9 mouse cellular contexts compared by ENCODE assay signal in genomic region chr4:116182745-116183144, GRCm38 (mm10). TPM values are rescaled to one million over a fixed set of nuclear protein-coding genes. Genes with fewer than 3 reads are reported as not detected.
DNase-seq lines count a peak whose midpoint lies in the region; ATAC-seq and TF ChIP-seq lines count a peak whose summit lies in the region.
"Had no signal": no experiment of that assay in that cellular context is flagged by ENCODE, and none has a peak within 500 bp of the region (broad histone marks: within the 10 kb centered on the region; RNA-seq: fewer than 3 reads in every experiment).

No protein-coding gene starts in this region.

- H3K27ac ChIP-seq in forebrain, embryonic 12.5 days, result no peak overlapping the region
- no peak overlapping the region for H3K27ac ChIP-seq in hindbrain, embryonic 11.5 days (ENCODE audit: low read depth, low read length)
- no peak overlapping the region for H3K27ac ChIP-seq in lung, embryonic 14.5 days (ENCODE audit: low read depth)
- H3K27ac ChIP-seq: liver, embryonic 14.5 days had no signal

- DNase-seq in adrenal gland, postnatal 36 days, result peak; percentile 28 to 39
- DNase-seq in hindbrain, embryonic 11.5 days (ENCODE audit: low spot score), result peak; percentile 31
- DNase-seq in lung, embryonic 14.5 days, result peak; percentile 55
- no peak for DNase-seq in urinary bladder, postnatal 4 days (ENCODE audit: low spot score in 2 of 2)
- no peak for DNase-seq in thymus, postnatal 10 days (ENCODE audit: low spot score in 2 of 2)

- peaks cover 39% of the 10 kb centered on the region for H3K4me1 ChIP-seq in E14TG2a.4 (replicated peaks; ENCODE audit: low read depth, low read length)
- H3K4me1 ChIP-seq in forebrain, embryonic 12.5 days, result peaks cover 6% of the 10 kb centered on the region
- peaks cover 4% of the 10 kb centered on the region; the same call in 1 of the 2 replicates for H3K4me1 ChIP-seq in hindbrain, embryonic 11.5 days (replicated peaks; ENCODE audit: control insufficient read depth, insufficient read depth, low read length)
- H3K4me1 ChIP-seq in lung, embryonic 14.5 days (ENCODE audit: insufficient read depth), result no peaks in the 10 kb centered on the region

- peak overlapping the region; percentile 60 for H3K4me3 ChIP-seq in E14TG2a.4 (replicated peaks; ENCODE audit: low read length)
- 0 out of 2 replicates have a peak overlapping the region, but pooled peaks have one; percentile 10 for H3K4me3 ChIP-seq in forebrain, embryonic 12.5 days (replicated peaks)
- H3K4me3 ChIP-seq in hindbrain, embryonic 11.5 days (ENCODE audit: low read depth, low read length), result no peak overlapping the region
- H3K4me3 ChIP-seq in lung, embryonic 14.5 days (ENCODE audit: low read depth, low read length), result no peak overlapping the region

- H3K4me2 ChIP-seq in forebrain, embryonic 12.5 days, result peak overlapping the region; percentile 41
- peak overlapping the region; percentile 12 for H3K4me2 ChIP-seq in hindbrain, embryonic 11.5 days (replicated peaks; ENCODE audit: low read depth, low read length)
- peak overlapping the region; percentile 40 for H3K4me2 ChIP-seq in lung, embryonic 14.5 days

- no peaks in the 10 kb centered on the region for H3K27me3 ChIP-seq in E14TG2a.4 (ENCODE audit: insufficient read depth, low read length)
- H3K27me3 ChIP-seq in forebrain, embryonic 12.5 days, result 0 out of 2 replicates have a peak, but pooled peaks cover 4% of the 10 kb centered on the region
- H3K27me3 ChIP-seq in hindbrain, embryonic 11.5 days (ENCODE audit: control insufficient read depth, insufficient read depth, low read length), result no peaks in the 10 kb centered on the region
- H3K27me3 ChIP-seq in lung, embryonic 14.5 days (ENCODE audit: insufficient read depth, low read length), result no peaks in the 10 kb centered on the region

- 0 out of 2 replicates have a peak, but pooled peaks cover 3% of the 10 kb centered on the region for H3K9me3 ChIP-seq in E14TG2a.4 (ENCODE audit: low read length)
- no peaks in the 10 kb centered on the region for H3K9me3 ChIP-seq in forebrain, embryonic 12.5 days
- no peaks in the 10 kb centered on the region for H3K9me3 ChIP-seq in hindbrain, embryonic 11.5 days (ENCODE audit: control insufficient read depth, low read length)
- H3K9me3 ChIP-seq in lung, embryonic 14.5 days (ENCODE audit: low read depth, low read length), result no peaks in the 10 kb centered on the region

- ATAC-seq in forebrain, embryonic 12.5 days (ENCODE audit: low FRiP score), result no peak
- ATAC-seq in hindbrain, embryonic 11.5 days (ENCODE audit: low FRiP score), result no peak
- ATAC-seq in lung, embryonic 14.5 days (ENCODE audit: insufficient read depth), result no peak
- ATAC-seq in megakaryocyte progenitor cell, adult 5-6 weeks (replicated peaks; ENCODE audit: poor library complexity), result no peak

- H3K9ac ChIP-seq in forebrain, embryonic 12.5 days, result no peak overlapping the region
- H3K9ac ChIP-seq in hindbrain, embryonic 11.5 days (ENCODE audit: low read depth, low read length), result no peak overlapping the region
- H3K9ac ChIP-seq in lung, embryonic 14.5 days, result no peak overlapping the region
- H3K9ac ChIP-seq: liver, embryonic 14.5 days had no signal

- WGBS in forebrain, embryonic 12.5 days, result 5% methylated on average over 12 of the region's 12 CpGs
- WGBS in hindbrain, embryonic 11.5 days, result 9% methylated on average over 12 of the region's 12 CpGs
- WGBS in lung, embryonic 14.5 days, result 5% methylated on average over 12 of the region's 12 CpGs

- no peak for TF ChIP-seq CTCF in E14TG2a.4 (conservative IDR thresholded peaks at IDR 0.05; ENCODE audit: low read length)
- no peak for TF ChIP-seq CTCF in lung, embryonic 14.5 days (IDR thresholded peaks at IDR 0.05; ENCODE audit: low read depth)

- no peaks in the 10 kb centered on the region for H3K36me3 ChIP-seq in E14TG2a.4 (ENCODE audit: insufficient read depth, low read length)
- no peaks in the 10 kb centered on the region for H3K36me3 ChIP-seq in forebrain, embryonic 12.5 days (replicated peaks)
- no peaks in the 10 kb centered on the region for H3K36me3 ChIP-seq in hindbrain, embryonic 11.5 days (ENCODE audit: control insufficient read depth, insufficient read depth, low read length)
- H3K36me3 ChIP-seq in lung, embryonic 14.5 days (ENCODE audit: insufficient read depth), result no peaks in the 10 kb centered on the region

RNA-seq across cellular contexts. Expression of gene Gm49337, which starts 9.6 kb away (rescaled TPM):
- total RNA-seq in adrenal gland, postnatal 36 days (2021), result not detected
- not detected in 2 replicates for polyA plus RNA-seq in forebrain, embryonic 12.5 days (2016; fragmentation: Nextera tagmentation; extraction: Ambion mirVana)
- not detected in 2 replicates for polyA plus RNA-seq in hindbrain, embryonic 11.5 days (2014; fragmentation: Nextera tagmentation; extraction: Ambion mirVana)
- polyA plus RNA-seq in lung, embryonic 14.5 days (2014; fragmentation: Nextera tagmentation; extraction: Ambion mirVana), result not detected in 2 replicates
- 0.12 TPM in 1 of 2 replicates, not detected in the other for total RNA-seq in megakaryocyte progenitor cell, adult 5-6 weeks (2015)
- not detected in 2 replicates for total RNA-seq in megakaryocyte progenitor cell, adult 5-6 weeks (2017)
- polyA plus RNA-seq: liver, embryonic 14.5 days had no signal

RNA-seq across cellular contexts. Expression of gene 1700042G07Rik, which starts 9.6 kb away (rescaled TPM):
- total RNA-seq in adrenal gland, postnatal 36 days (2021), result not detected
- not detected in 2 replicates for polyA plus RNA-seq in forebrain, embryonic 12.5 days (2016; fragmentation: Nextera tagmentation; extraction: Ambion mirVana)
- not detected in 2 replicates for polyA plus RNA-seq in hindbrain, embryonic 11.5 days (2014; fragmentation: Nextera tagmentation; extraction: Ambion mirVana)
- not detected in 2 replicates for polyA plus RNA-seq in lung, embryonic 14.5 days (2014; fragmentation: Nextera tagmentation; extraction: Ambion mirVana)
- total RNA-seq in megakaryocyte progenitor cell, adult 5-6 weeks (2015), result not detected in 2 replicates
- not detected in 2 replicates for total RNA-seq in megakaryocyte progenitor cell, adult 5-6 weeks (2017)
- polyA plus RNA-seq: liver, embryonic 14.5 days had no signal

RNA-seq across cellular contexts. Expression of gene Tspan1, which starts 15.3 kb away (rescaled TPM):
- total RNA-seq in adrenal gland, postnatal 36 days (2021), result not detected
- polyA plus RNA-seq in forebrain, embryonic 12.5 days (2016; fragmentation: Nextera tagmentation; extraction: Ambion mirVana), result 0.22 TPM in 1 of 2 replicates, not detected in the other
- 0.17 TPM in 1 of 2 replicates, not detected in the other for polyA plus RNA-seq in hindbrain, embryonic 11.5 days (2014; fragmentation: Nextera tagmentation; extraction: Ambion mirVana)
- polyA plus RNA-seq in lung, embryonic 14.5 days (2014; fragmentation: Nextera tagmentation; extraction: Ambion mirVana), result 7.0 and 7.5 TPM in 2 replicates
- total RNA-seq in megakaryocyte progenitor cell, adult 5-6 weeks (2015), result not detected in 2 replicates
- 0.07 TPM in 1 of 2 replicates, not detected in the other for total RNA-seq in megakaryocyte progenitor cell, adult 5-6 weeks (2017)
- polyA plus RNA-seq: liver, embryonic 14.5 days had no signal

RNA-seq across cellular contexts. Expression of gene Lurap1, which starts 31.6 kb away (rescaled TPM):
- total RNA-seq in adrenal gland, postnatal 36 days (2021), result 10 to 100 TPM in 1 of 2 experiments, 1 to 10 TPM in 1; 7.6 to 10.1 TPM
- 2.0 and 2.2 TPM in 2 replicates for polyA plus RNA-seq in forebrain, embryonic 12.5 days (2016; fragmentation: Nextera tagmentation; extraction: Ambion mirVana)
- polyA plus RNA-seq in hindbrain, embryonic 11.5 days (2014; fragmentation: Nextera tagmentation; extraction: Ambion mirVana), result 1.1 and 1.3 TPM in 2 replicates
- polyA plus RNA-seq in lung, embryonic 14.5 days (2014; fragmentation: Nextera tagmentation; extraction: Ambion mirVana), result 2.5 and 3.4 TPM in 2 replicates
- total RNA-seq in megakaryocyte progenitor cell, adult 5-6 weeks (2015), result not detected in 2 replicates
- total RNA-seq in megakaryocyte progenitor cell, adult 5-6 weeks (2017), result 0.10 TPM in 1 of 2 replicates, not detected in the other

RNA-seq across cellular contexts. Expression of gene Pik3r3, which starts 38.7 kb away (rescaled TPM):
- 10 to 100 TPM; 15.7 to 19.7 TPM for total RNA-seq in adrenal gland, postnatal 36 days (2021)
- 93.5 and 100 TPM in 2 replicates for polyA plus RNA-seq in forebrain, embryonic 12.5 days (2016; fragmentation: Nextera tagmentation; extraction: Ambion mirVana)
- polyA plus RNA-seq in hindbrain, embryonic 11.5 days (2014; fragmentation: Nextera tagmentation; extraction: Ambion mirVana), result 75.9 and 103 TPM in 2 replicates
- 26.4 and 28.7 TPM in 2 replicates for polyA plus RNA-seq in lung, embryonic 14.5 days (2014; fragmentation: Nextera tagmentation; extraction: Ambion mirVana)
- 0.07 TPM in 2 replicates for total RNA-seq in megakaryocyte progenitor cell, adult 5-6 weeks (2015)
- total RNA-seq in megakaryocyte progenitor cell, adult 5-6 weeks (2017), result 0.29 and 1.1 TPM in 2 replicates

Comparison
In these comparisons a context has a peak if more than half of its experiments do, and no peak if none do; other contexts are left out.
1. H3K4me3 ChIP-seq: peak in E14TG2a.4 (single experiment) and forebrain, embryonic 12.5 days (single experiment); none in hindbrain, embryonic 11.5 days (single experiment) and lung, embryonic 14.5 days (single experiment).
2. DNase-seq: peak in adrenal gland, postnatal 36 days (2 of 2), hindbrain, embryonic 11.5 days (single experiment) and lung, embryonic 14.5 days (single experiment); none in urinary bladder, postnatal 4 days (0 of 2) and thymus, postnatal 10 days (0 of 2).
3. Peak in every context shown above with its lines, with median percentiles within 50 percentile points of each other: H3K4me2 ChIP-seq.